Mouse (Mus musculus) thymus, adult 2 months (tissue): Measurements from ENCODE around the gene Ltbp3. TPM values are rescaled to one million over a fixed set of nuclear protein-coding genes. Genes with fewer than 3 reads are reported as not detected.

Experiments used
- DNase-seq: peaks from one replicate; pipeline ENCODE4 v3.0.0; 2021
- H3K27ac ChIP-seq: fragments of 200-500 bp; 2 replicates; pipeline ENCODE4 v1.5.1; 2012; ENCODE audit warnings: low read length, control low read depth; ENCODE audit not compliant: control insufficient read depth, insufficient read depth
- H3K27me3 ChIP-seq: fragments of 200-500 bp; 2 replicates; pipeline ENCODE4 v1.6.1; 2012; ENCODE audit warnings: mild to moderate bottlenecking, low read length, moderate library complexity, mixed read lengths; ENCODE audit not compliant: control insufficient read depth, insufficient read depth
- H3K36me3 ChIP-seq: fragments of 200-500 bp; 2 replicates; pipeline ENCODE4 v1.6.1; 2012; ENCODE audit warnings: mild to moderate bottlenecking, low read length, moderate library complexity; ENCODE audit not compliant: control insufficient read depth, insufficient read depth
- H3K4me1 ChIP-seq: fragments of 200-500 bp; replicated peaks from 2 replicates; pipeline ENCODE4 v1.6.1; 2012; ENCODE audit warnings: low read length; ENCODE audit not compliant: control insufficient read depth, insufficient read depth
- H3K4me3 ChIP-seq: fragments of 200-500 bp; 2 replicates; pipeline ENCODE4 v1.5.1; 2012; ENCODE audit warnings: mild to moderate bottlenecking, low read length, control low read depth, moderate library complexity; ENCODE audit not compliant: control insufficient read depth, insufficient read depth
- CTCF ChIP-seq: fragments of 200-500 bp; IDR thresholded peaks from 2 replicates; pipeline ENCODE4 v1.5.1; 2012; ENCODE audit warnings: mild to moderate bottlenecking, control low read depth, low read length, moderate library complexity, borderline replicate concordance; ENCODE audit not compliant: control insufficient read depth, poor library complexity, insufficient read depth; ENCODE audit errors: extremely low read depth
- POLR2A ChIP-seq: fragments of 200-500 bp; IDR thresholded peaks from 2 replicates; pipeline ENCODE4 v1.6.1; 2012; ENCODE audit warnings: mild to moderate bottlenecking, low read length, control low read depth, moderate library complexity; ENCODE audit not compliant: control insufficient read depth, poor library complexity, insufficient read depth; ENCODE audit errors: extremely low read depth
- WGBS: fragments of 180-500 bp; shearing (Covaris S2); methylation state at CpG from one replicate; pipeline ENCODE4 v1.1.7; 2018; 5-methylcytosine and 5-hydroxymethylcytosine counted together
- polyA plus RNA-seq: library from polyadenylated mRNA; depleted of rRNA; stranded (reverse); fragments of >200 nt; gene quantifications from 2 replicates; pipeline ENCODE4 v1.2.3, GENCODE M21; 2012

Ltbp3 gene
- polyA plus RNA-seq, 1 experiment = 37.7 TPM

GRCm38 (mm10) chr19:5723934-5724548 is 16.7 kb upstream of the Ltbp3 start:
- no peak overlapping the region for H3K27ac ChIP-seq
- peaks cover 20% of the 10 kb centered on the region for H3K36me3 ChIP-seq
- peaks cover 46% of the 10 kb centered on the region for H3K4me1 ChIP-seq

GRCm38 (mm10) chr19:5724549-5724941 is 16.2 kb upstream of the Ltbp3 start:
- Histone ChIP-seq H3K4me1 (peaks cover 47% of the 10 kb centered on the region), H3K4me3 (peak overlapping the region; percentile 59), H3K36me3 (peaks cover 20% of the 10 kb centered on the region), H3K27ac (no peak overlapping the region), H3K27me3 (no peaks in the 10 kb centered on the region)
- peak; percentile 20 for DNase-seq
- TF ChIP-seq CTCF = no peak
- no peak for TF ChIP-seq POLR2A
- 35% methylated on average over 7 of the region's 7 CpGs for whole genome bisulfite sequencing

More at GRCm38 (mm10) chr19:5723934-5724548, 16.7 kb upstream of the Ltbp3 start:
- Histone ChIP-seq H3K4me3 (no peak overlapping the region), H3K27me3 (no peaks in the 10 kb centered on the region)
- TF ChIP-seq CTCF = no peak
- WGBS = 58% methylated on average over 4 of the region's 4 CpGs
- no peak for DNase-seq

- 36% methylated on average over 12 of the region's 12 CpGs for WGBS
- DNase-seq = no peak
- H3K4me3 ChIP-seq = peak overlapping the region; percentile 59
- peaks cover 15% of the 10 kb centered on the region for H3K36me3 ChIP-seq
- H3K4me1 ChIP-seq = peaks cover 50% of the 10 kb centered on the region
- H3K27me3 ChIP-seq = no peaks in the 10 kb centered on the region
- H3K27ac ChIP-seq = no peak overlapping the region
- TF ChIP-seq POLR2A (no peak), CTCF (no peak)
Measured at GRCm38 (mm10) chr19:5725029-5725707, 15.5 kb upstream of the Ltbp3 start.

GRCm38 (mm10) chr19:5725767-5726515 is 14.8 kb upstream of the Ltbp3 start, which contains the start of gene Ehbp1l1:
TSS of gene Ehbp1l1 (minus strand) at chr19:5726317.
- Histone ChIP-seq H3K27me3 (no peaks in the 10 kb centered on the region), H3K4me3 (peak within 1 kb of the TSS; percentile 59), H3K36me3 (peaks cover 8% of the 10 kb centered on the region), H3K4me1 (peaks cover 52% of the 10 kb centered on the region), H3K27ac (peak within 1 kb of the TSS; percentile 44)
- 1% methylated on average over 49 of the region's 49 CpGs for WGBS
- DNase-seq = peak; percentile 75
- TF ChIP-seq CTCF (no peak; the same call in 1 of the 2 replicates), POLR2A (no peak)

GRCm38 (mm10) chr19:5726961-5727578 is 13.6 kb upstream of the Ltbp3 start:
- TF ChIP-seq POLR2A (no peak), CTCF (no peak)
- Histone ChIP-seq H3K4me1 (peaks cover 62% of the 10 kb centered on the region), H3K27ac (peak overlapping the region; percentile 40), H3K4me3 (peak overlapping the region; percentile 49), H3K27me3 (no peaks in the 10 kb centered on the region), H3K36me3 (0 out of 2 replicates have a peak, but pooled peaks cover 6% of the 10 kb centered on the region)
- 54% methylated on average over 15 of the region's 15 CpGs for WGBS
- DNase-seq = no peak

GRCm38 (mm10) chr19:5727701-5728100 is 13.0 kb upstream of the Ltbp3 start:
- WGBS = 2% methylated on average over 14 of the region's 14 CpGs
- peak; percentile 91 for TF ChIP-seq CTCF
- no peak for TF ChIP-seq POLR2A
- DNase-seq = peak; percentile 90

More at GRCm38 (mm10) chr19:5727701-5728100, 13.0 kb upstream of the Ltbp3 start:
- no peaks in the 10 kb centered on the region for H3K27me3 ChIP-seq
- H3K4me1 ChIP-seq = peaks cover 62% of the 10 kb centered on the region
- H3K27ac ChIP-seq = peak overlapping the region; percentile 40
- peak overlapping the region; percentile 49 for H3K4me3 ChIP-seq
- H3K36me3 ChIP-seq = no peaks in the 10 kb centered on the region
